ENCODE assay signal across 32 mouse cellular contexts in genomic region chr10:41538986-41539385, GRCm38 (mm10). TPM values are rescaled to one million over a fixed set of nuclear protein-coding genes. Genes with fewer than 3 reads are reported as not detected.
"Had no signal": no experiment of that assay in that cellular context is flagged by ENCODE, and none has a peak within 500 bp of the region (broad histone marks: within the 10 kb centered on the region; RNA-seq: fewer than 3 reads in every experiment).

No protein-coding gene starts in this region.

- H3K9ac ChIP-seq: embryonic facial prominence, embryonic 12.5 days; embryonic facial prominence, embryonic 13.5 days; embryonic facial prominence, embryonic 15.5 days; forebrain, embryonic 12.5 days; forebrain, embryonic 13.5 days; forebrain, embryonic 15.5 days; forebrain, postnatal 0 days had no signal

- ATAC-seq: forebrain, embryonic 13.5 days; forebrain, embryonic 14.5 days; forebrain, embryonic 15.5 days; forebrain, embryonic 16.5 days; forebrain, postnatal 0 days had no signal

- DNase-seq: cerebellum, adult 2 months; cerebellum, adult 8-10 months; cerebellum, adult 9-10 months; cerebellum, adult 9-11 months; cerebellum, postnatal 10 days; cerebellum, postnatal 14 days; cerebellum, postnatal 25 days; cerebellum, postnatal 36 days; embryo, embryonic 11 days; forebrain, postnatal 0 days; gastrocnemius, adult 2 months; gastrocnemius, postnatal 10 days; gastrocnemius, postnatal 14 days; gastrocnemius, postnatal 25 days; gastrocnemius, postnatal 36 days; heart, adult 18-20 months; heart, adult 2 months had no signal

- H3K27me3 ChIP-seq: embryonic facial prominence, embryonic 12.5 days; embryonic facial prominence, embryonic 13.5 days; embryonic facial prominence, embryonic 15.5 days; forebrain, embryonic 12.5 days; forebrain, embryonic 13.5 days; forebrain, embryonic 15.5 days had no signal

- H3K4me2 ChIP-seq: embryonic facial prominence, embryonic 12.5 days; embryonic facial prominence, embryonic 13.5 days; embryonic facial prominence, embryonic 15.5 days; forebrain, embryonic 12.5 days; forebrain, embryonic 13.5 days; forebrain, embryonic 15.5 days had no signal

- H3K4me1 ChIP-seq: embryonic facial prominence, embryonic 12.5 days; forebrain, embryonic 15.5 days had no signal

- H3K4me3 ChIP-seq: embryonic facial prominence, embryonic 10.5 days; embryonic facial prominence, embryonic 12.5 days; embryonic facial prominence, embryonic 13.5 days; embryonic facial prominence, embryonic 15.5 days; erythroblast, embryonic 14.5 days; forebrain, embryonic 10.5 days; forebrain, embryonic 12.5 days; forebrain, embryonic 13.5 days; forebrain, embryonic 15.5 days; gastrocnemius, adult 2 months; heart, adult 2 months had no signal

- H3K27ac ChIP-seq: embryonic facial prominence, embryonic 10.5 days; embryonic facial prominence, embryonic 12.5 days; embryonic facial prominence, embryonic 13.5 days; embryonic facial prominence, embryonic 15.5 days; forebrain, embryonic 10.5 days; forebrain, embryonic 12.5 days; forebrain, embryonic 13.5 days; forebrain, embryonic 15.5 days; gastrocnemius, adult 2 months; heart, adult 2 months had no signal

- H3K9me3 ChIP-seq: embryonic facial prominence, embryonic 10.5 days; embryonic facial prominence, embryonic 12.5 days; embryonic facial prominence, embryonic 13.5 days; embryonic facial prominence, embryonic 15.5 days; forebrain, embryonic 12.5 days; forebrain, embryonic 13.5 days; forebrain, embryonic 15.5 days had no signal

RNA-seq across cellular contexts. Expression of gene Ppil6, which starts 48.7 kb away (rescaled TPM):
- total RNA-seq: gastrocnemius, adult 18-20 months; gastrocnemius, adult 2 months; gastrocnemius, adult 8-10 months; gastrocnemius, postnatal 10 days; gastrocnemius, postnatal 14 days; gastrocnemius, postnatal 25 days; gastrocnemius, postnatal 36 days; gastrocnemius, postnatal 4 days; granulocyte monocyte progenitor cell, adult 5-6 weeks had no signal
- polyA plus RNA-seq: erythroblast, embryonic 14.5 days had no signal
